Mouse (Mus musculus) Patski (cell line): ENCODE data around the gene Srpk1. TPM values are rescaled to one million over a fixed set of nuclear protein-coding genes. Genes with fewer than 3 reads are reported as not detected.
A peak's percentile ranks its signal among the peaks of the same experiment; 100 is the strongest.

Experiments used
- ATAC-seq: fragments of 100-300 bp; one replicate; pipeline ENCODE4 v1.8.0; 2021
- CTCF ChIA-PET: fragments of 350-600 bp; sonication (Branson Sonifier 250); formaldehyde crosslinking; loops from one replicate; lab custom pipeline; 2022; ENCODE audit warnings: inconsistent platforms; lab: Charles Lee
- POLR2A ChIA-PET: fragments of 350-600 bp; sonication (Branson Sonifier 250); formaldehyde crosslinking; loops from one replicate; lab custom pipeline; 2022; ENCODE audit warnings: antibody characterized with exemption, inconsistent platforms; lab: Charles Lee
- DNase-seq: peaks from one replicate; pipeline ENCODE4 v3.0.0-alpha.2; 2011; ENCODE audit warnings: low read depth, low spot score
- H3K27me3 ChIP-seq: fragments of 371-371 bp; one replicate; pipeline ENCODE4 v1.5.1; 2021
- CTCF ChIP-seq: fragments of 100-300 bp; IDR thresholded peaks from one replicate; pipeline ENCODE4 v1.5.1; 2021
- in situ Hi-C: fragments of 300-500 bp; cut with MboI; formaldehyde crosslinking; loops from 3 replicates; pipeline ENCODE4 v1.11.1; 2018; ENCODE audit warnings: low pct_unique_long_range_greater_than_20kb, mixed read lengths
- polyA plus RNA-seq: library from polyadenylated mRNA; unstranded; gene quantifications from one replicate; pipeline ENCODE4 v1.2.3, GENCODE M21; 2021

Srpk1 gene
- 103 TPM for polyA plus RNA-seq

GRCm38 (mm10) chr17:28622300-28622759 is at the start of gene Srpk1:
Srpk1 (minus strand) TSS chr17:28622709.
- H3K27me3 ChIP-seq: no peaks in the 10 kb centered on the region
- in situ Hi-C loops: no loop called here
- ATAC-seq (peak; percentile 71), DNase-seq (peak; percentile 30)
- CTCF ChIA-PET: interaction anchor here (0.9 to 1.1 kb wide), 2 partner anchors 12 to 303 kb away, joined by 3 read pairs; no protein-coding TSS in a partner anchor
- TF ChIP-seq CTCF: no peak
- POLR2A ChIA-PET: no interaction called here

GRCm38 (mm10) chr17:28659564-28659963 is 37.1 kb upstream of the Srpk1 start:
- ChIA-PET POLR2A (no interaction called here), CTCF (no interaction called here)
- ATAC-seq: no peak
- in situ Hi-C loops: no loop called here
- no peak for DNase-seq
- TF ChIP-seq CTCF: no peak
- H3K27me3 ChIP-seq: no peaks in the 10 kb centered on the region

GRCm38 (mm10) chr17:28657936-28658335 is 35.4 kb upstream of the Srpk1 start:
- no peaks in the 10 kb centered on the region for H3K27me3 ChIP-seq
- DNase-seq (no peak), ATAC-seq (no peak)
- no peak for TF ChIP-seq CTCF
- ChIA-PET CTCF (no interaction called here), POLR2A (no interaction called here)
- in situ Hi-C loops: no loop called here

- ChIA-PET POLR2A (no interaction called here), CTCF (interaction anchor here (1.0 kb wide), 1 partner anchor 59 kb away, joined by 3 read pairs; no protein-coding TSS in a partner anchor)
- no peaks in the 10 kb centered on the region for H3K27me3 ChIP-seq
- TF ChIP-seq CTCF: no peak
- no peak for DNase-seq
- in situ Hi-C loops: no loop called here
- no peak for ATAC-seq
These were observed 27.8 kb upstream of the Srpk1 start for GRCm38 (mm10) chr17:28650268-28650667.

- DNase-seq: peak; percentile 42
- TF ChIP-seq CTCF: peak; percentile 89
- peaks cover 6% of the 10 kb centered on the region for H3K27me3 ChIP-seq
- ChIA-PET POLR2A (interaction anchor here (0.7 kb wide), 1 partner anchor 55 kb away, joined by 3 read pairs; no protein-coding TSS in a partner anchor), CTCF (no interaction called here)
- ATAC-seq: peak; percentile 76
- in situ Hi-C loops: no loop called here
These were observed 26.3 kb upstream of the Srpk1 start for GRCm38 (mm10) chr17:28648607-28649370.

- in situ Hi-C loops: no loop called here
These were observed 23.7 kb upstream of the Srpk1 start for GRCm38 (mm10) chr17:28646221-28646620.

GRCm38 (mm10) chr17:28644112-28644511 is 21.6 kb upstream of the Srpk1 start:
- POLR2A ChIA-PET: no interaction called here
- TF ChIP-seq CTCF: no peak
- no peak for ATAC-seq
- H3K27me3 ChIP-seq: peaks cover 32% of the 10 kb centered on the region
- CTCF ChIA-PET: no interaction called here
- DNase-seq: no peak
- in situ Hi-C loops: no loop called here

More at GRCm38 (mm10) chr17:28646221-28646620, 23.7 kb upstream of the Srpk1 start:
- DNase-seq (no peak), ATAC-seq (no peak)
- ChIA-PET POLR2A (no interaction called here), CTCF (no interaction called here)
- no peak for TF ChIP-seq CTCF
- H3K27me3 ChIP-seq: peaks cover 20% of the 10 kb centered on the region

- POLR2A ChIA-PET: no interaction called here
- H3K27me3 ChIP-seq: peaks cover 32% of the 10 kb centered on the region
- no peak for ATAC-seq
- CTCF ChIA-PET: no interaction called here
- no peak for DNase-seq
- TF ChIP-seq CTCF: no peak
- in situ Hi-C loops: no loop called here
These were observed 21.2 kb upstream of the Srpk1 start for GRCm38 (mm10) chr17:28643697-28644096.

GRCm38 (mm10) chr17:28640113-28640512 is 17.6 kb upstream of the Srpk1 start:
- peaks cover 32% of the 10 kb centered on the region for H3K27me3 ChIP-seq
- ATAC-seq: no peak
- in situ Hi-C loops: no loop called here
- POLR2A ChIA-PET: interaction anchor here (0.8 kb wide), 1 partner anchor 59 kb away, joined by 4 read pairs; no protein-coding TSS in a partner anchor
- CTCF ChIA-PET: no interaction called here
- TF ChIP-seq CTCF: no peak
- DNase-seq: no peak

- TF ChIP-seq CTCF: no peak
- H3K27me3 ChIP-seq: peaks cover 20% of the 10 kb centered on the region
- no peak for DNase-seq
- ChIA-PET CTCF (interaction anchor here (1.0 to 1.6 kb wide), 2 partner anchors 10 to 45 kb away, joined by 3 to 5 read pairs; no protein-coding TSS in a partner anchor), POLR2A (no interaction called here)
- ATAC-seq: no peak
- in situ Hi-C loops: no loop called here
These were observed 15.5 kb upstream of the Srpk1 start for GRCm38 (mm10) chr17:28637711-28638690.
